Mouse (Mus musculus): ENCODE results near the gene Fam110a.

DNA sequence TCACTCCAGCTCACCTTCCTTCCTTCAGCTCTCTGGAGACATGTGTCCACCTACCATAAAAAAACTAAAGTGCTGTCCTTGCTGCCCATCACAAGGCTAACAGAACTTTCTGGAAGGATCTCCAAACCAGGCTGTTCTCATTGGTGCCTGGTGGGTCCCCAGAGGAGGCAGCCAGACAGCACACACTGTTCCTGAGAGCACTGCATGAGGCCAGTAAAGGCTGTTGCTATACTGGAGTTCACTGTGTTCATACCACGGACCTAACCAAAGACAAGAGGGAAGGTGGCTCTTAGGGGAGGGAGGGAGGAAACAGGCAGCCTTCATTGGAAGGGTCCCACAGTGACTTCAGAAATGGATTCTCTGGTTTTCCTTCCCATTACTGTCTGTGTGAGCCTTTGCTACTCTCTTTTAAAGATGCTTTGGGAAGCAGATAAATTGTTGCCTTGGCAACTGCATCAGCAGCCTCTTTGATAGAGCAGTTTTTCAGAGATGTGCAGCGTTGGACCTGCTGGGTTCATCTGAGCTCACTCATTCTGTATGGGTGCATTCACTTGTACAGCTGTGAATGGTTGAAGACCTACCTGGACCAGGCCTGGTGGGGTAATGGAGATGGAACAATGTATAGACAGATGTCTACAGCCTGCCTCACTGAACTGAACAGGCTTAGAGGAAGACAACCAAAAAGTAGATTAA, 30.8 kb downstream of the Fam110a start:
- TF ChIP-seq EP300 (IDR thresholded peaks at IDR 0.05; ENCODE audit: low read depth) (no peak), CTCF (IDR thresholded peaks at IDR 0.05; ENCODE audit: low read depth) (no peak)
